Mouse (Mus musculus) lung, postnatal 14 days (tissue): ENCODE measurements around the gene Fam117b.

Source experiments
- DNase-seq: peaks from one replicate; pipeline ENCODE4 v3.0.0; 2021

Gene Fam117b

GRCm38 (mm10) chr1:59997352-59997751 is 84.5 kb downstream of the Fam117b start:
- no peak for DNase-seq

- DNase-seq: no peak
These were observed 87.5 kb downstream of the Fam117b start for GRCm38 (mm10) chr1:60000319-60000718.

GRCm38 (mm10) chr1:60007337-60007736 is 94.5 kb downstream of the Fam117b start:
- DNase-seq: no peak

GRCm38 (mm10) chr1:60008743-60009142 is 95.9 kb downstream of the Fam117b start:
- DNase-seq: no peak

GRCm38 (mm10) chr1:60013779-60014178 is 101.0 kb downstream of the Fam117b start:
- no peak for DNase-seq

GRCm38 (mm10) chr1:60015511-60015910 is 102.7 kb downstream of the Fam117b start:
- DNase-seq: no peak

GRCm38 (mm10) chr1:60016136-60016611 is 103.4 kb downstream of the Fam117b start:
- peak; percentile 10 for DNase-seq

GRCm38 (mm10) chr1:60017031-60017469 is 104.2 kb downstream of the Fam117b start:
- no peak for DNase-seq
